Mouse (Mus musculus): ENCODE results near the gene Man2a2. TPM values are rescaled to one million over a fixed set of nuclear protein-coding genes. Genes with fewer than 3 reads are reported as not detected.

Gene Man2a2
- polyA plus RNA-seq, 2 experiments, result 1.7 to 4.9 TPM

DNA sequence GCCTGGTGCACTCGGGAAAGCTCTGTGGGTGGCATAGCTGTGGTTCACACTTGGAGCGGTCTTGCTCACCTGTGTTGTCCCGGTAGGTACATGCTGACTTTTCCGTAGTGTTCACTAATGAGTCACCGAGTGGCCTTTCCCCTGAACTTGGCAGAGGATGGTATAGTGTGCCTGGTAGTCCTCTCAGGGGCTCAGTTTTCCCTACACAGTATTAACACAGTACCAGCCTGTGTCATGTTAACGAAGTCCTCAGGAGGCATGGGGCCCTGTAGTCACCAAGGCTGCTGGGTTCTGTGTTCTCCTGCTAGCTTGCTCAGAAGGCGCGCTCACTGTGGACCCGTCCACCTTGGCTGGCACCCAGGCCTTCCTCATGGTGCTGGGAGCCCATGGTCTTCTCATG lies 39.2 kb upstream of the Man2a2 start:
- ATAC-seq (ENCODE audit: insufficient read depth) (no peak), DNase-seq (ENCODE audit: low read depth in 3 of 3, low spot score in 3 of 3) (no peak)
- WGBS (ENCODE audit: insufficient replicate concordance), result 75% methylated on average over 9 of the region's 9 CpGs
- no peaks in the 10 kb centered on the region for H3K36me3 ChIP-seq (replicated peaks; ENCODE audit: control insufficient read depth, insufficient read depth, low read depth)
- no peak overlapping the region for H3K4me3 ChIP-seq (ENCODE audit: insufficient read depth in 1 of 2, low read depth in 2 of 2, low read length in 2 of 2)
- no peak overlapping the region for H3K4me2 ChIP-seq (ENCODE audit: low read depth)
- no peak for TF ChIP-seq EP300 (IDR thresholded peaks at IDR 0.05; ENCODE audit: low read depth)
- TF ChIP-seq CTCF (IDR thresholded peaks at IDR 0.05; ENCODE audit: low read depth), result no peak
- H3K9ac ChIP-seq (replicated peaks), result no peak overlapping the region
- H3K27ac ChIP-seq, result no peak overlapping the region
- peaks cover 0 to 2% of the 10 kb centered on the region in 2 experiments; a peak in 2 of 4 replicates for H3K4me1 ChIP-seq (replicated peaks; ENCODE audit: control insufficient read depth in 2 of 2, insufficient read depth in 2 of 2, low read length in 1 of 2)
- no peaks in the 10 kb centered on the region for H3K9me3 ChIP-seq (ENCODE audit: control insufficient read depth, low read length)
- H3K27me3 ChIP-seq (ENCODE audit: control insufficient read depth, insufficient read depth, low read length), result no peaks in the 10 kb centered on the region

DNA sequence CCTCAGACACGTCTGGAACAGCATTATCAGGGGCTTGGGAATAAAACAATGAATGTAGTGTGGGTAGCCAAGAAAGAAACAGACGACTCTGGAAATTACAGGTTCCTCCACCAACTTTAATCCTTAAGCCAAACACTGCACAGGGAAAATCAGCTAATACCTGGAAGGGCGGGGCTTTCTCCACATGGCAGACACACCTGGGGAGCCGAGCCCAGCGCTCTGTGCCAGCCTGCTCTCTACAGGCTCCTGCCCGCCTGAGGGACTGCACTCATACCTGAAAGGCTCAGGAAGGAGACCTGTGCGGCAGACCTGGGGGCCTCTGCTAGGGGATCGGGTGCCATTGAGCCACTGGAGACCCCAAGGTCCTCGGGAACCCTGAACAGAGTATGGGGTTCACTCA lies 36.5 kb upstream of the Man2a2 start:
- TF ChIP-seq EP300 (IDR thresholded peaks at IDR 0.05; ENCODE audit: low read depth) (no peak), CTCF (IDR thresholded peaks at IDR 0.05; ENCODE audit: low read depth) (no peak)
- Histone ChIP-seq H3K4me2 (ENCODE audit: low read depth) (no peak overlapping the region), H3K4me3 (ENCODE audit: insufficient read depth in 1 of 2, low read depth in 2 of 2, low read length in 2 of 2) (no peak overlapping the region), H3K36me3 (replicated peaks; ENCODE audit: control insufficient read depth, insufficient read depth, low read depth) (no peaks in the 10 kb centered on the region), H3K9me3 (ENCODE audit: control insufficient read depth, low read length) (no peaks in the 10 kb centered on the region), H3K27me3 (ENCODE audit: control insufficient read depth, insufficient read depth, low read length) (peaks cover 19% of the 10 kb centered on the region), H3K4me1 (replicated peaks; ENCODE audit: control insufficient read depth in 2 of 2, insufficient read depth in 2 of 2, low read length in 1 of 2) (peaks cover 0 to 2% of the 10 kb centered on the region in 2 experiments; a peak in 1 of 4 replicates), H3K27ac (no peak overlapping the region), H3K9ac (replicated peaks) (no peak overlapping the region)
- 65% methylated on average over 9 of the region's 9 CpGs for WGBS (ENCODE audit: insufficient replicate concordance)
- DNase-seq (ENCODE audit: low read depth in 3 of 3, low spot score in 3 of 3) (no peak), ATAC-seq (ENCODE audit: insufficient read depth) (no peak)

DNA sequence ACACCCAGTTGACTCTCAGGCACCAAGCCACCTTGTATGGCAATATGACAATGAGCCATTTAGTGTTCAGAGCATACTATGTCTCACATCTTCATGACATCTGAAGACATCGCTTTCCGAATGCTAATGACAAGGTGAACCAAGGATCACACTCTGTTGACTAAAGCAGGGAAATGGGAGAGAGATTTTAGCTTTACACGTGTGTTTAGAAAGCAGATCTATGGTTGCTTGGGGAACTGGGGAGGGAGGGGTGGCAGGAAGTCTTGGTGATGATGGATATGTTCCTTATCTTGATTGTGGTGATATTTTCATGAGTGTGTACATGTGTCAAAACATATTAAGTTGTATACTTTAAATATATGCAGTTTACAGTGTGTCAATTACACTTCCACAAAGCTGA lies 35.0 kb upstream of the Man2a2 start:
- H3K4me3 ChIP-seq (ENCODE audit: insufficient read depth in 1 of 2, low read depth in 2 of 2, low read length in 2 of 2), result no peak overlapping the region
- no peak overlapping the region for H3K27ac ChIP-seq
- no peak overlapping the region for H3K4me2 ChIP-seq (ENCODE audit: low read depth)
- H3K9ac ChIP-seq (replicated peaks), result no peak overlapping the region
- no peak for DNase-seq (ENCODE audit: low read depth in 3 of 3, low spot score in 3 of 3)
- H3K27me3 ChIP-seq (ENCODE audit: control insufficient read depth, insufficient read depth, low read length), result peaks cover 30% of the 10 kb centered on the region
- no peak for TF ChIP-seq EP300 (IDR thresholded peaks at IDR 0.05; ENCODE audit: low read depth)
- no peak for TF ChIP-seq CTCF (IDR thresholded peaks at IDR 0.05; ENCODE audit: low read depth)
- H3K9me3 ChIP-seq (ENCODE audit: control insufficient read depth, low read length), result no peaks in the 10 kb centered on the region
- H3K4me1 ChIP-seq (replicated peaks; ENCODE audit: control insufficient read depth in 2 of 2, insufficient read depth in 2 of 2, low read length in 1 of 2), result peaks cover 0 to 2% of the 10 kb centered on the region in 2 experiments; a peak in 1 of 4 replicates
- H3K36me3 ChIP-seq (replicated peaks; ENCODE audit: control insufficient read depth, insufficient read depth, low read depth), result no peaks in the 10 kb centered on the region
- 50% methylated on average over 3 of the region's 3 CpGs for WGBS (ENCODE audit: insufficient replicate concordance)
- ATAC-seq (ENCODE audit: insufficient read depth), result no peak

GRCm38 (mm10) chr7:80405188-80405695 lies 34.1 kb upstream of the Man2a2 start, which contains the start of gene Furin:
TSS of gene Furin (minus strand) at chr7:80405436.
- 53% methylated on average over 9 of the region's 9 CpGs for WGBS (ENCODE audit: insufficient replicate concordance)
- TF ChIP-seq CTCF (IDR thresholded peaks at IDR 0.05; ENCODE audit: low read depth) (no peak), EP300 (IDR thresholded peaks at IDR 0.05; ENCODE audit: low read depth) (no peak)
- ATAC-seq (ENCODE audit: insufficient read depth) (no peak), DNase-seq (ENCODE audit: low read depth in 3 of 3, low spot score in 3 of 3) (no peak)
- Histone ChIP-seq H3K27me3 (ENCODE audit: control insufficient read depth, insufficient read depth, low read length) (peaks cover 32% of the 10 kb centered on the region), H3K9me3 (ENCODE audit: control insufficient read depth, low read length) (no peaks in the 10 kb centered on the region), H3K27ac (no peak within 1 kb of the TSS), H3K4me1 (replicated peaks; ENCODE audit: control insufficient read depth in 2 of 2, insufficient read depth in 2 of 2, low read length in 1 of 2) (peaks cover 0 to 8% of the 10 kb centered on the region in 2 experiments; a peak in 1 of 4 replicates), H3K36me3 (replicated peaks; ENCODE audit: control insufficient read depth, insufficient read depth, low read depth) (no peaks in the 10 kb centered on the region), H3K4me2 (ENCODE audit: low read depth) (no peak within 1 kb of the TSS), H3K9ac (replicated peaks) (no peak within 1 kb of the TSS), H3K4me3 (ENCODE audit: insufficient read depth in 1 of 2, low read depth in 2 of 2, low read length in 2 of 2) (no peak within 1 kb of the TSS)

GRCm38 (mm10) chr7:80404101-80404894 lies 33.1 kb upstream of the Man2a2 start:
- Histone ChIP-seq H3K27ac (no peak overlapping the region), H3K36me3 (replicated peaks; ENCODE audit: control insufficient read depth, insufficient read depth, low read depth) (no peaks in the 10 kb centered on the region), H3K9ac (replicated peaks) (no peak overlapping the region), H3K4me3 (ENCODE audit: insufficient read depth in 1 of 2, low read depth in 2 of 2, low read length in 2 of 2) (no peak overlapping the region), H3K9me3 (ENCODE audit: control insufficient read depth, low read length) (no peaks in the 10 kb centered on the region), H3K4me2 (ENCODE audit: low read depth) (no peak overlapping the region), H3K4me1 (replicated peaks; ENCODE audit: control insufficient read depth in 2 of 2, insufficient read depth in 2 of 2, low read length in 1 of 2) (peaks cover 0 to 9% of the 10 kb centered on the region in 2 experiments; a peak in 1 of 4 replicates), H3K27me3 (ENCODE audit: control insufficient read depth, insufficient read depth, low read length) (peaks cover 32% of the 10 kb centered on the region)
- 12% methylated on average over 7 of the region's 7 CpGs for WGBS (ENCODE audit: insufficient replicate concordance)
- TF ChIP-seq EP300 (IDR thresholded peaks at IDR 0.05; ENCODE audit: low read depth) (no peak), CTCF (IDR thresholded peaks at IDR 0.05; ENCODE audit: low read depth) (no peak)
- no peak for DNase-seq (ENCODE audit: low read depth in 3 of 3, low spot score in 3 of 3)
- no peak for ATAC-seq (ENCODE audit: insufficient read depth)

Measured in liver, embryonic 14.5 days (tissue).